Mouse (Mus musculus) kidney, postnatal 0 days (tissue): ENCODE results near the gene Faim2. TPM values are rescaled to one million over a fixed set of nuclear protein-coding genes. Genes with fewer than 3 reads are reported as not detected.

ENCODE experiments used
- ATAC-seq: fragments of 200-750 bp; cut with Nextera tagmentation; replicated peaks from 2 replicates; pipeline ENCODE4 v1.8.0; 2017; ENCODE audit warnings: low read depth, moderate number of reproducible peaks, moderate TSS enrichment, moderate library complexity; ENCODE audit not compliant: low FRiP score
- DNase-seq: peaks from one replicate; pipeline ENCODE4 v3.0.0-alpha.2; 2016; ENCODE audit warnings: low spot score
- H3K27ac ChIP-seq: fragments of 300-500 bp; sonication (generic); 2 replicates; pipeline ENCODE4 v1.5.1; 2014; ENCODE audit warnings: mild to moderate bottlenecking
- H3K27me3 ChIP-seq: fragments of 300-500 bp; sonication (generic); 2 replicates; pipeline ENCODE4 v1.6.1; 2014; ENCODE audit warnings: low read length, mixed read lengths; ENCODE audit not compliant: insufficient read depth
- H3K36me3 ChIP-seq: fragments of 300-500 bp; sonication (generic); 2 replicates; pipeline ENCODE4 v1.6.1; 2014; ENCODE audit warnings: low read length, mixed read lengths; ENCODE audit not compliant: insufficient read depth
- H3K4me1 ChIP-seq: fragments of 300-500 bp; sonication (generic); replicated peaks from 2 replicates; pipeline ENCODE4 v1.6.1; 2014; ENCODE audit warnings: antibody characterized with exemption, low read length, mixed read lengths; ENCODE audit not compliant: insufficient read depth
- H3K4me2 ChIP-seq: fragments of 300-500 bp; sonication (generic); 2 replicates; pipeline ENCODE4 v1.6.1; 2014; ENCODE audit warnings: mild to moderate bottlenecking, low read length, moderate library complexity, mixed read lengths
- H3K4me3 ChIP-seq: fragments of 300-500 bp; sonication (generic); replicated peaks from 2 replicates; pipeline ENCODE4 v1.5.1; 2014; ENCODE audit warnings: low read depth, low read length
- H3K9ac ChIP-seq: fragments of 300-500 bp; sonication (generic); 2 replicates; pipeline ENCODE4 v1.6.1; 2014; ENCODE audit warnings: low read depth, low read length
- H3K9me3 ChIP-seq: fragments of 300-500 bp; sonication (generic); replicated peaks from 2 replicates; pipeline ENCODE4 v1.6.1; 2016; ENCODE audit warnings: low read length, inconsistent platforms, mixed read lengths
- CTCF ChIP-seq: IDR thresholded peaks from 2 replicates; pipeline ENCODE4 v1.5.1; 2016; ENCODE audit warnings: antibody characterized with exemption, low read depth, mild to moderate bottlenecking, moderate library complexity
- WGBS: fragments of 180-500 bp; shearing (Covaris S2); extraction: QIAGEN DNeasy Blood & Tissue Kit; methylation state at CpG from one replicate; pipeline ENCODE4 v1.1.7; 2014; 5-methylcytosine and 5-hydroxymethylcytosine counted together
- polyA plus RNA-seq: library from polyadenylated mRNA; unstranded; fragments of >200 nt; fragmentation: Nextera tagmentation; extraction: Ambion mirVana; gene quantifications from 2 replicates; pipeline ENCODE4 v1.2.1, GENCODE M21; 2015

Gene Faim2
- 0.26 and 0.36 TPM in 2 replicates for polyA plus RNA-seq

- Histone ChIP-seq H3K4me3 (no peak within 1 kb of the TSS), H3K36me3 (no peaks in the 10 kb centered on the region), H3K4me1 (no peaks in the 10 kb centered on the region), H3K27me3 (no peaks in the 10 kb centered on the region), H3K4me2 (no peak within 1 kb of the TSS), H3K27ac (no peak within 1 kb of the TSS), H3K9me3 (no peaks in the 10 kb centered on the region), H3K9ac (no peak within 1 kb of the TSS)
- DNase-seq (no peak), ATAC-seq (no peak)
- WGBS = 16% methylated on average over 25 of the region's 27 CpGs
- TF ChIP-seq CTCF = no peak
Measured at GRCm38 (mm10) chr15:99527629-99528353, at the start of gene Faim2. Gene Faim2 (minus strand): TSS chr15:99528165.

DNA sequence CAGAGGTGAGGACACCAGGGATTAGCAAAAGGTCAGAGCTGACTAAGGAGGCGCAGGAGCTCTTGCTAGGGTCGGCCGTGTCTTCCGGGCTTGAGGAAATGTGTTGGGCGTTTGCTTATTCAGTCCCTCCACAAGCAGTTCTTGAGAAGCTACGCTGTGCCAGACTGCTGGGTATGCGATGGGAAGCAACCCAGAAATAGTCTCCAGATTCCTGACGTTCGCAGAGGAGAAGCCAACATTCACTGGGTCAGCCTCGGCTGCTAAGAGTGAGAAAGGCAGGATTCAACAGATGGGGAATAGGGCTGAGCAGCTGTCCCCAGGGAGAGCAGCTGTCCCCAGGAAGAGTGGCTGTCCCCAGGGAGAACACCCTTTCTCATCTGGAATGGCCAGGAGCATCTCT lies 41.2 kb upstream of the Faim2 start:
- H3K27ac ChIP-seq = no peak overlapping the region
- H3K36me3 ChIP-seq = no peaks in the 10 kb centered on the region
- 0 out of 2 replicates have a peak, but pooled peaks cover under 1% of the 10 kb centered on the region for H3K4me1 ChIP-seq
- no peak overlapping the region for H3K9ac ChIP-seq
- H3K4me3 ChIP-seq = no peak overlapping the region
- no peaks in the 10 kb centered on the region for H3K27me3 ChIP-seq
- no peak overlapping the region for H3K4me2 ChIP-seq
- DNase-seq (no peak), ATAC-seq (no peak)
- no peak for TF ChIP-seq CTCF
- no peaks in the 10 kb centered on the region for H3K9me3 ChIP-seq
- 74% methylated on average over 10 of the region's 10 CpGs for WGBS

DNA sequence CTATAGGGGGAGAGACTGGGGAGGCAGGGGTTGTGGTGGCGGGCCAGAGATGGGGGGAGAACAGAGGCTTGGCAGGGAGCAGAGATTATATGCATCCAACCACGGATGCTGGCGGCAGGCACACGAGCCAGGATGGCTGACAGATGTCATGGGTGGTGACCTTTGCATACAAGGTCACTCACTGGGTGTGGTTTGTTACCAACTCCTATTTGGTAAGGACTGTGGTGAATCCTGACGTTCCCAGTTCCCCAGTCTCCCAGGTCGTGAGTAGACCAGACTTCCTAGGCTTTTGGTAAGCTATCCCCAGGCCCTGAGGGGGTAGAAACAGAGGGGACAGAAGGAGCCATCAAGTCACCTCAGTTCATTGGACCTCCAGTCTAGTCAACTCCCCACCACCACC lies 40.7 kb upstream of the Faim2 start:
- Histone ChIP-seq H3K4me1 (0 out of 2 replicates have a peak, but pooled peaks cover 4% of the 10 kb centered on the region), H3K4me3 (no peak overlapping the region), H3K27me3 (no peaks in the 10 kb centered on the region), H3K9ac (no peak overlapping the region), H3K9me3 (no peaks in the 10 kb centered on the region), H3K36me3 (no peaks in the 10 kb centered on the region), H3K27ac (no peak overlapping the region), H3K4me2 (no peak overlapping the region)
- ATAC-seq (no peak), DNase-seq (no peak)
- 50% methylated on average over 6 of the region's 6 CpGs for WGBS
- no peak for TF ChIP-seq CTCF

DNA sequence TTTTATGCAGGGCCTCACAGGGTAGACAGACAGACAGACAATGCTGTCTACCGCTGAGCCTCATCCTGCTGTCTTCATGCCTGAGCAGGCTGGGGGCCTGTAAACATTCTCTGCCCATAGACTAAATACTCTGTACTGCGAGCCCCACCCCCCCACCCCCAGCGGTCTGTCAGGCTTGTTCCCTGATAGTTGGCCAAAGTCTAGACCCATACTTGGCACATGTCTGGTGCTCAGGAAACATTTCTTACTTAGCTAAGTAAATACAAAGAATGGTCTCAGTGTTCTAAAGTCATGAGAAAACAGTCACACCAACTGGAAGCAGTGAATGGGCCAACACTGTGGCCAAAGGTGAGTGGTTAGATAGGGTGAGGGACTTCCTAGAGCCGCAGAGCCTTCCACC lies 39.4 kb upstream of the Faim2 start:
- WGBS = 60% methylated on average over 4 of the region's 4 CpGs

DNA sequence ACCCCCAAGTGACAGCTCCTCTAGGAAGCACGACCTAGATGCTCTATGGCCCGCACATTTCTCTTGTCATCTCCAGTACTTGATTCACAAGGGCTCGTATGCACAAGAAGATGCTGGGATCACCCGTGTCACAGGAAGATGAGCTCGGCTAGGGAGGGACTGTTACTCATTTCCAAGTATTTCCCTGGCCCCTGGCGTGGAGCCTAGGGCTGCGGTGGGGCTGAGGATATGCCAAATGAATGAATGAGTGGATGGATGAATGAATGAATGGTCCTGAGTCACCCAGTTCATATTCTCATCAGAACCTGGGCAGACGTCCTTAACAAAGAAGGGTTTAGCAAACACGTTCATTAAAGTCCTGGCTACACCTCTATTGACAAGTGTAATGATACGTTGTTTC lies 32.3 kb upstream of the Faim2 start:
- Histone ChIP-seq H3K4me3 (no peak overlapping the region), H3K9ac (no peak overlapping the region), H3K4me2 (no peak overlapping the region), H3K27me3 (no peaks in the 10 kb centered on the region), H3K4me1 (0 out of 2 replicates have a peak, but pooled peaks cover 4% of the 10 kb centered on the region), H3K9me3 (no peaks in the 10 kb centered on the region), H3K36me3 (no peaks in the 10 kb centered on the region), H3K27ac (no peak overlapping the region)
- no peak for TF ChIP-seq CTCF
- ATAC-seq = no peak
- WGBS = 75% methylated on average over 10 of the region's 10 CpGs
- DNase-seq = no peak

More for the DNA sequence above, 39.4 kb upstream of the Faim2 start:
- Histone ChIP-seq H3K9me3 (no peaks in the 10 kb centered on the region), H3K4me3 (no peak overlapping the region), H3K4me2 (no peak overlapping the region), H3K4me1 (0 out of 2 replicates have a peak, but pooled peaks cover 4% of the 10 kb centered on the region), H3K27me3 (no peaks in the 10 kb centered on the region), H3K36me3 (no peaks in the 10 kb centered on the region), H3K9ac (no peak overlapping the region), H3K27ac (no peak overlapping the region)
- no peak for TF ChIP-seq CTCF
- no peak for DNase-seq
- no peak for ATAC-seq

DNA sequence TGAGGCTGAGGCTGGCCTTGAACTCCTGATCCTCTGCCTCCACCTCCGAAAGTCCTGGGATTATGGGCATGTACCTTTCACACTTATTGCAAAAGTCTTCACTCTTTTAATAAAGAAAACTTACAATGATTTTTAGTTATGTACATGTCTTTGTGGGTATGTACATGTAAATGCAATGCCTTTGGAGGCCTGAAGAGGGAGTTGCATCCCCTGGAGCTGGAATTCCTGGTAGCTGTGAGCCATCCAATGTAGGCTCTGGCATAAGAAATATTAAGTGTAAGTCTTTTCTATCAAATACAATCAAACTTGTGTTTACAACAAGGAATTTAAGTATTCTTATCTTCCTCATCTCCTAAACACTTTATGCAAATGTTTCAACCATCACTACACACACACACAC lies 31.0 kb upstream of the Faim2 start:
- Histone ChIP-seq H3K4me1 (0 out of 2 replicates have a peak, but pooled peaks cover 1% of the 10 kb centered on the region), H3K27me3 (no peaks in the 10 kb centered on the region), H3K9ac (no peak overlapping the region), H3K4me3 (no peak overlapping the region), H3K9me3 (no peaks in the 10 kb centered on the region), H3K36me3 (no peaks in the 10 kb centered on the region), H3K27ac (no peak overlapping the region), H3K4me2 (no peak overlapping the region)
- WGBS = 98% methylated on average over 1 of the region's 1 CpGs
- no peak for DNase-seq
- TF ChIP-seq CTCF = no peak; the same call in 1 of the 2 replicates
- ATAC-seq = no peak
